Mouse (Mus musculus): ENCODE data around the gene Fsd1. TPM values are rescaled to one million over a fixed set of nuclear protein-coding genes. Genes with fewer than 3 reads are reported as not detected.

Gene Fsd1
- total RNA-seq, 2 experiments from 2014 or later, result not detected

Other genes with a start within 250 kb of the Fsd1 start
- 31.8 and 37.3 TPM in 2 replicates for gene Adgre4, start 236.5 kb upstream of the Fsd1 start, total RNA-seq (2015)
- 18.7 and 20.1 TPM in 2 replicates for gene Adgre4, start 236.5 kb upstream of the Fsd1 start, total RNA-seq (2017)
- gene Zfp119a, start 107.6 kb upstream of the Fsd1 start, total RNA-seq (2015), result 8.7 and 9.9 TPM in 2 replicates
- gene Zfp119a, start 107.6 kb upstream of the Fsd1 start, total RNA-seq (2017), result 7.4 and 8.1 TPM in 2 replicates
- gene Zfp959, start 94.4 kb upstream of the Fsd1 start, total RNA-seq (2015), result 20.7 and 21.0 TPM in 2 replicates
- gene Zfp959, start 94.4 kb upstream of the Fsd1 start, total RNA-seq (2017), result 8.9 and 10.6 TPM in 2 replicates
- gene Zfp119b, start 37.0 kb upstream of the Fsd1 start, total RNA-seq (2015), result 9.1 and 12.0 TPM in 2 replicates
- gene Zfp119b, start 37.0 kb upstream of the Fsd1 start, total RNA-seq (2017), result 4.6 and 7.0 TPM in 2 replicates
- gene Ebi3, start 33.9 kb upstream of the Fsd1 start, total RNA-seq (2015), result 31.8 and 36.1 TPM in 2 replicates
- 16.6 and 34.0 TPM in 2 replicates for gene Ebi3, start 33.9 kb upstream of the Fsd1 start, total RNA-seq (2017)
- 6.3 and 10.9 TPM in 2 replicates for gene Yju2, start 27.4 kb upstream of the Fsd1 start, total RNA-seq (2015)
- gene Yju2, start 27.4 kb upstream of the Fsd1 start, total RNA-seq (2017), result 14.7 and 17.1 TPM in 2 replicates
- not detected in 2 replicates for gene Shd, start 16.0 kb upstream of the Fsd1 start, total RNA-seq (2015)
- 0.88 TPM in 1 of 2 replicates, not detected in the other for gene Shd, start 16.0 kb upstream of the Fsd1 start, total RNA-seq (2017)
- gene Stap2, start 19.1 kb downstream of the Fsd1 start, total RNA-seq (2015), result 0.25 and 0.62 TPM in 2 replicates
- 0.22 and 0.24 TPM in 2 replicates for gene Stap2, start 19.1 kb downstream of the Fsd1 start, total RNA-seq (2017)
- gene Mpnd, start 19.2 kb downstream of the Fsd1 start, total RNA-seq (2015), result 23.2 and 28.6 TPM in 2 replicates
- 95.5 and 112 TPM in 2 replicates for gene Mpnd, start 19.2 kb downstream of the Fsd1 start, total RNA-seq (2017)
- gene Sh3gl1, start 50.1 kb downstream of the Fsd1 start, total RNA-seq (2015), result 21.7 and 22.3 TPM in 2 replicates
- gene Sh3gl1, start 50.1 kb downstream of the Fsd1 start, total RNA-seq (2017), result 28.4 and 35.0 TPM in 2 replicates
- gene Chaf1a, start 53.9 kb downstream of the Fsd1 start, total RNA-seq (2015), result 8.1 and 9.6 TPM in 2 replicates
- 18.3 and 22.2 TPM in 2 replicates for gene Chaf1a, start 53.9 kb downstream of the Fsd1 start, total RNA-seq (2017)
- gene Ubxn6, start 88.5 kb downstream of the Fsd1 start, total RNA-seq (2015), result 12.9 and 13.2 TPM in 2 replicates
- gene Ubxn6, start 88.5 kb downstream of the Fsd1 start, total RNA-seq (2017), result 17.0 and 30.7 TPM in 2 replicates
- 14.9 and 17.9 TPM in 2 replicates for gene Hdgfl2, start 93.1 kb downstream of the Fsd1 start, total RNA-seq (2015)
- 43.4 and 52.8 TPM in 2 replicates for gene Hdgfl2, start 93.1 kb downstream of the Fsd1 start, total RNA-seq (2017)
- 0.09 TPM in 2 replicates for gene Plin4, start 123.3 kb downstream of the Fsd1 start, total RNA-seq (2015)
- gene Plin4, start 123.3 kb downstream of the Fsd1 start, total RNA-seq (2017), result 0.18 TPM in 1 of 2 replicates, not detected in the other
- gene Plin5, start 131.1 kb downstream of the Fsd1 start, total RNA-seq (2015), result 0.18 TPM in 1 of 2 replicates, not detected in the other
- 0.45 TPM in 1 of 2 replicates, not detected in the other for gene Plin5, start 131.1 kb downstream of the Fsd1 start, total RNA-seq (2017)
- gene Lrg1, start 135.5 kb downstream of the Fsd1 start, total RNA-seq (2015), result 17.6 and 20.1 TPM in 2 replicates
- gene Lrg1, start 135.5 kb downstream of the Fsd1 start, total RNA-seq (2017), result 23.9 and 33.9 TPM in 2 replicates
- gene Sema6b, start 153.8 kb downstream of the Fsd1 start, total RNA-seq (2015), result 1.5 TPM in 2 replicates
- 2.0 and 2.7 TPM in 2 replicates for gene Sema6b, start 153.8 kb downstream of the Fsd1 start, total RNA-seq (2017)
- 4.3 and 4.4 TPM in 2 replicates for gene Tnfaip8l1, start 176.0 kb downstream of the Fsd1 start, total RNA-seq (2015)
- gene Tnfaip8l1, start 176.0 kb downstream of the Fsd1 start, total RNA-seq (2017), result 3.2 and 4.8 TPM in 2 replicates
- gene Mydgf, start 197.4 kb downstream of the Fsd1 start, total RNA-seq (2015), result 27.0 and 32.5 TPM in 2 replicates
- 25.7 and 29.1 TPM in 2 replicates for gene Mydgf, start 197.4 kb downstream of the Fsd1 start, total RNA-seq (2017)
- gene Dpp9, start 232.4 kb downstream of the Fsd1 start, total RNA-seq (2015), result 25.4 and 26.2 TPM in 2 replicates
- gene Dpp9, start 232.4 kb downstream of the Fsd1 start, total RNA-seq (2017), result 17.3 and 18.1 TPM in 2 replicates